Mouse (Mus musculus): ENCODE data around the gene Boc.

GRCm38 (mm10) chr16:44487194-44487593 is 71.5 kb downstream of the Boc start:
- TF ChIP-seq EP300 (IDR thresholded peaks at IDR 0.05; ENCODE audit: insufficient read depth, low read depth, low read length) (no peak), POLR2A (IDR thresholded peaks at IDR 0.05; ENCODE audit: insufficient read depth, low read depth, low read length) (no peak), CTCF (IDR thresholded peaks at IDR 0.05) (no peak)

Data from heart, adult 2 months (tissue).